Mouse (Mus musculus) neural tube, embryonic 12.5 days (tissue): Measurements from ENCODE around the gene Spon1. TPM values are rescaled to one million over a fixed set of nuclear protein-coding genes. Genes with fewer than 3 reads are reported as not detected.

Source experiments
- ATAC-seq: fragments of 200-750 bp; cut with Nextera tagmentation; 2 replicates; pipeline ENCODE4 v1.8.0; 2017; ENCODE audit warnings: low read depth, mild to moderate bottlenecking, moderate TSS enrichment, moderate library complexity; ENCODE audit not compliant: low FRiP score
- H3K27ac ChIP-seq: fragments of 300-500 bp; sonication (generic); 2 replicates; pipeline ENCODE4 v1.5.1; 2016
- H3K27me3 ChIP-seq: fragments of 300-500 bp; sonication (generic); replicated peaks from 2 replicates; pipeline ENCODE4 v1.6.1; 2016; ENCODE audit warnings: mild to moderate bottlenecking
- H3K36me3 ChIP-seq: fragments of 300-500 bp; sonication (generic); 2 replicates; pipeline ENCODE4 v1.6.1; 2016; ENCODE audit warnings: mild to moderate bottlenecking
- H3K4me1 ChIP-seq: fragments of 300-500 bp; sonication (generic); 2 replicates; pipeline ENCODE4 v1.6.1; 2016
- H3K4me2 ChIP-seq: fragments of 300-500 bp; sonication (generic); replicated peaks from 2 replicates; pipeline ENCODE4 v1.6.1; 2016; ENCODE audit warnings: mild to moderate bottlenecking
- H3K4me3 ChIP-seq: fragments of 300-500 bp; sonication (generic); 2 replicates; pipeline ENCODE4 v1.5.1; 2016
- H3K9ac ChIP-seq: fragments of 300-500 bp; sonication (generic); 2 replicates; pipeline ENCODE4 v1.6.1; 2016; ENCODE audit warnings: mild to moderate bottlenecking
- H3K9me3 ChIP-seq: fragments of 300-500 bp; sonication (generic); 2 replicates; pipeline ENCODE4 v1.6.1; 2016; ENCODE audit warnings: mild to moderate bottlenecking
- WGBS: fragments of 180-500 bp; shearing (Covaris S2); methylation state at CpG from one replicate; pipeline ENCODE4 v1.1.7; 2016; 5-methylcytosine and 5-hydroxymethylcytosine counted together
- polyA plus RNA-seq: library from polyadenylated mRNA; unstranded; fragments of >200 nt; fragmentation: Nextera tagmentation; extraction: Ambion mirVana; gene quantifications from 2 replicates; pipeline ENCODE4 v1.2.1, GENCODE M21; 2016

Gene Spon1
- polyA plus RNA-seq, 1 experiment from 2014 or later: 86.4 TPM

GRCm38 (mm10) chr7:113919505-113919904 lies 153.7 kb downstream of the Spon1 start:
- Histone ChIP-seq H3K4me1 (no peaks in the 10 kb centered on the region), H3K9me3 (no peaks in the 10 kb centered on the region), H3K27me3 (no peaks in the 10 kb centered on the region), H3K4me2 (no peak overlapping the region), H3K9ac (no peak overlapping the region), H3K4me3 (no peak overlapping the region), H3K36me3 (no peaks in the 10 kb centered on the region), H3K27ac (no peak overlapping the region)
- no peak for ATAC-seq
- 78% methylated on average over 4 of the region's 4 CpGs for WGBS

- Histone ChIP-seq H3K4me3 (no peak overlapping the region), H3K4me1 (no peaks in the 10 kb centered on the region), H3K27ac (no peak overlapping the region), H3K27me3 (no peaks in the 10 kb centered on the region), H3K9ac (no peak overlapping the region), H3K4me2 (no peak overlapping the region), H3K36me3 (no peaks in the 10 kb centered on the region), H3K9me3 (no peaks in the 10 kb centered on the region)
- 88% methylated on average over 2 of the region's 2 CpGs for WGBS
- no peak for ATAC-seq
These were observed 154.3 kb downstream of the Spon1 start for GRCm38 (mm10) chr7:113920056-113920455.

GRCm38 (mm10) chr7:113924561-113924960 lies 158.8 kb downstream of the Spon1 start:
- H3K4me1 ChIP-seq: no peaks in the 10 kb centered on the region
- ATAC-seq: no peak
- no peak overlapping the region for H3K4me3 ChIP-seq
- no peak overlapping the region for H3K4me2 ChIP-seq
- H3K9ac ChIP-seq: no peak overlapping the region
- no peaks in the 10 kb centered on the region for H3K27me3 ChIP-seq
- no peaks in the 10 kb centered on the region for H3K9me3 ChIP-seq
- H3K27ac ChIP-seq: no peak overlapping the region
- 84% methylated on average over 6 of the region's 6 CpGs for WGBS
- no peaks in the 10 kb centered on the region for H3K36me3 ChIP-seq

- no peaks in the 10 kb centered on the region for H3K36me3 ChIP-seq
- no peak for ATAC-seq
- H3K27me3 ChIP-seq: no peaks in the 10 kb centered on the region
- H3K27ac ChIP-seq: no peak overlapping the region
- H3K4me1 ChIP-seq: no peaks in the 10 kb centered on the region
- no peak overlapping the region for H3K4me3 ChIP-seq
- H3K4me2 ChIP-seq: no peak overlapping the region
- H3K9ac ChIP-seq: no peak overlapping the region
- no peaks in the 10 kb centered on the region for H3K9me3 ChIP-seq
- WGBS: 85% methylated on average over 7 of the region's 7 CpGs
These were observed 185.1 kb downstream of the Spon1 start for GRCm38 (mm10) chr7:113950888-113951287.

GRCm38 (mm10) chr7:113955431-113955830 lies 189.6 kb downstream of the Spon1 start:
- no peak overlapping the region for H3K27ac ChIP-seq
- 75% methylated on average over 2 of the region's 2 CpGs for WGBS
- no peaks in the 10 kb centered on the region for H3K9me3 ChIP-seq
- no peaks in the 10 kb centered on the region for H3K36me3 ChIP-seq
- H3K4me3 ChIP-seq: no peak overlapping the region
- no peaks in the 10 kb centered on the region for H3K4me1 ChIP-seq
- no peak overlapping the region for H3K4me2 ChIP-seq
- no peaks in the 10 kb centered on the region for H3K27me3 ChIP-seq
- no peak for ATAC-seq
- no peak overlapping the region for H3K9ac ChIP-seq

- Histone ChIP-seq H3K9ac (no peak overlapping the region), H3K9me3 (no peaks in the 10 kb centered on the region), H3K4me2 (no peak overlapping the region), H3K4me3 (no peak overlapping the region), H3K4me1 (no peaks in the 10 kb centered on the region), H3K27ac (no peak overlapping the region), H3K27me3 (no peaks in the 10 kb centered on the region), H3K36me3 (no peaks in the 10 kb centered on the region)
- no peak for ATAC-seq
- WGBS: 80% methylated on average over 9 of the region's 9 CpGs
These were observed 195.2 kb downstream of the Spon1 start for GRCm38 (mm10) chr7:113960841-113961499.

- 75% methylated on average over 3 of the region's 3 CpGs for WGBS
- Histone ChIP-seq H3K9ac (no peak overlapping the region), H3K4me3 (no peak overlapping the region), H3K27ac (no peak overlapping the region), H3K27me3 (no peaks in the 10 kb centered on the region), H3K9me3 (no peaks in the 10 kb centered on the region), H3K36me3 (no peaks in the 10 kb centered on the region), H3K4me1 (no peaks in the 10 kb centered on the region), H3K4me2 (no peak overlapping the region)
- ATAC-seq: no peak
These were observed 195.7 kb downstream of the Spon1 start for GRCm38 (mm10) chr7:113961500-113961895.

- Histone ChIP-seq H3K9ac (no peak overlapping the region), H3K4me2 (no peak overlapping the region), H3K36me3 (no peaks in the 10 kb centered on the region), H3K27me3 (no peaks in the 10 kb centered on the region), H3K27ac (no peak overlapping the region), H3K9me3 (no peaks in the 10 kb centered on the region), H3K4me3 (no peak overlapping the region), H3K4me1 (no peaks in the 10 kb centered on the region)
- 87% methylated on average over 4 of the region's 4 CpGs for WGBS
- no peak for ATAC-seq
These were observed 196.3 kb downstream of the Spon1 start for GRCm38 (mm10) chr7:113962078-113962477.

GRCm38 (mm10) chr7:113963766-113964165 lies 198.0 kb downstream of the Spon1 start:
- Histone ChIP-seq H3K4me2 (no peak overlapping the region), H3K4me1 (no peaks in the 10 kb centered on the region), H3K27ac (no peak overlapping the region), H3K27me3 (no peaks in the 10 kb centered on the region), H3K9ac (no peak overlapping the region), H3K4me3 (no peak overlapping the region), H3K9me3 (no peaks in the 10 kb centered on the region), H3K36me3 (no peaks in the 10 kb centered on the region)
- ATAC-seq: no peak
- WGBS: 45% methylated on average over 4 of the region's 4 CpGs

- H3K9me3 ChIP-seq: no peaks in the 10 kb centered on the region
- no peaks in the 10 kb centered on the region for H3K27me3 ChIP-seq
- WGBS: 85% methylated on average over 8 of the region's 8 CpGs
- no peak overlapping the region for H3K4me3 ChIP-seq
- no peak for ATAC-seq
- H3K4me2 ChIP-seq: no peak overlapping the region
- H3K9ac ChIP-seq: no peak overlapping the region
- H3K4me1 ChIP-seq: no peaks in the 10 kb centered on the region
- H3K36me3 ChIP-seq: no peaks in the 10 kb centered on the region
- H3K27ac ChIP-seq: no peak overlapping the region
These were observed 199.8 kb downstream of the Spon1 start for GRCm38 (mm10) chr7:113965625-113966024.

- Histone ChIP-seq H3K27ac (no peak overlapping the region), H3K4me1 (no peaks in the 10 kb centered on the region), H3K36me3 (no peaks in the 10 kb centered on the region), H3K27me3 (no peaks in the 10 kb centered on the region), H3K9ac (no peak overlapping the region), H3K9me3 (peaks cover 8% of the 10 kb centered on the region), H3K4me3 (no peak overlapping the region), H3K4me2 (no peak overlapping the region)
- no peak for ATAC-seq
These were observed 203.4 kb downstream of the Spon1 start for GRCm38 (mm10) chr7:113969182-113969581.

GRCm38 (mm10) chr7:113972536-113972935 lies 206.7 kb downstream of the Spon1 start:
- WGBS: 93% methylated on average over 4 of the region's 4 CpGs
- Histone ChIP-seq H3K36me3 (no peaks in the 10 kb centered on the region), H3K9ac (no peak overlapping the region), H3K27ac (no peak overlapping the region), H3K4me1 (no peaks in the 10 kb centered on the region), H3K9me3 (peaks cover 8% of the 10 kb centered on the region), H3K4me3 (no peak overlapping the region), H3K27me3 (no peaks in the 10 kb centered on the region), H3K4me2 (no peak overlapping the region)
- no peak for ATAC-seq

GRCm38 (mm10) chr7:113986406-113987134 lies 220.8 kb downstream of the Spon1 start:
- WGBS: 82% methylated on average over 10 of the region's 10 CpGs
- Histone ChIP-seq H3K4me1 (no peaks in the 10 kb centered on the region), H3K36me3 (no peaks in the 10 kb centered on the region), H3K9me3 (0 out of 2 replicates have a peak, but pooled peaks cover 5% of the 10 kb centered on the region), H3K27ac (no peak overlapping the region), H3K9ac (no peak overlapping the region), H3K27me3 (no peaks in the 10 kb centered on the region), H3K4me2 (no peak overlapping the region), H3K4me3 (no peak overlapping the region)
- ATAC-seq: no peak
